Mouse (Mus musculus): Measurements from ENCODE around the gene Gucd1. TPM values are rescaled to one million over a fixed set of nuclear protein-coding genes. Genes with fewer than 3 reads are reported as not detected.

Gene Gucd1
- polyA plus RNA-seq, 1 experiment from 2014 or later, result 40.4 TPM

DNA sequence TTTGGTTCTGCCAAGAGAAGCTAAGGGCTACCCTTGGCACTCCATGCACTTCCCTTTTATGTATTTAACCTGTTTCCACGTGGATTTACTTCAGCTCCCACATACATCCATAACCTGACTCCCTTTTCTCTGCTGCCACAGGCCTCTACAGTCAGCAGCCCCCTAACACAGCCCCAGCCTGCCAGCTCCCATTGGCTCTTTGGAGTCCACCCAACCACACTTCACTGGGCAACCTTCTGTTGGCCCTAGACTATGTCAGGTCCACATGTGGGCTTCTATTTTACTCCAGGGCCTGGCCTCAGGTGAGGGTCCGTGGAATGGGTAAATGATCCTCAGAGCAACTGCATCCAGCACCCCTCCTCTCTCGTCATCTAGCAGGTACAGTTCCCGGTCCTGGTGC lies 215.2 kb downstream of the Gucd1 start:
- ATAC-seq (replicated peaks; ENCODE audit: low FRiP score, low TSS enrichment, low read depth) (no peak), DNase-seq (ENCODE audit: low spot score) (no peak)
- WGBS, result 93% methylated on average over 4 of the region's 4 CpGs
- Histone ChIP-seq H3K36me3 (ENCODE audit: control insufficient read depth, insufficient read depth, low read length) (peaks cover 49% of the 10 kb centered on the region), H3K4me2 (ENCODE audit: low read length) (no peak overlapping the region), H3K4me1 (replicated peaks; ENCODE audit: control insufficient read depth, insufficient read depth, low read length) (peaks cover 4% of the 10 kb centered on the region; the same call in 1 of the 2 replicates), H3K9me3 (ENCODE audit: control insufficient read depth, low read length) (no peaks in the 10 kb centered on the region), H3K9ac (ENCODE audit: low read length) (no peak overlapping the region), H3K27me3 (replicated peaks; ENCODE audit: control insufficient read depth, insufficient read depth, low read length) (no peaks in the 10 kb centered on the region), H3K4me3 (ENCODE audit: low read depth, low read length) (no peak overlapping the region), H3K27ac (ENCODE audit: low read depth) (no peak overlapping the region)

DNA sequence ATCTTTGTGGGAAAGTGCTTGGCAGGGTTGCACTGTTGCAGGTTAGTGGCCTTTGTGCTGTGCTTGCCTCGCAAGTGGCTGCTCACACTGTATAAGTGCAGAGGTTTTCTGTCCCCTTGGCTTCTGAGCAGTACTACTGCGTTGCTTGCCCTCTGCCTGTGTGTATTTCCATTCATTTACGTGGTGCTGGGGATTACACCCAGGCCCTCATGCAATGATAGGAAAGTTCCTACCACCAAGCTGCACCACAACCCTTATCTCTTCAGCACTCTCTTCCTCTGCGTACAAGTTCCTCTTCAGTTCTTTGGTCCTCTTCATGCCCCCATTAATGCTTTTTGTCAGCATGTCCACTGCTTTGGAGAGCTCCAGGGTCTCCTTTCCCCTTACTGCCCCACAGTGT lies 215.8 kb downstream of the Gucd1 start:
- H3K4me1 ChIP-seq (replicated peaks; ENCODE audit: control insufficient read depth, insufficient read depth, low read length), result peaks cover 4% of the 10 kb centered on the region; the same call in 1 of the 2 replicates
- H3K9ac ChIP-seq (ENCODE audit: low read length), result no peak overlapping the region
- no peak for ATAC-seq (replicated peaks; ENCODE audit: low FRiP score, low TSS enrichment, low read depth)
- no peak for DNase-seq (ENCODE audit: low spot score)
- H3K4me3 ChIP-seq (ENCODE audit: low read depth, low read length), result no peak overlapping the region
- H3K36me3 ChIP-seq (ENCODE audit: control insufficient read depth, insufficient read depth, low read length), result peaks cover 47% of the 10 kb centered on the region
- WGBS, result 89% methylated on average over 4 of the region's 4 CpGs
- H3K27me3 ChIP-seq (replicated peaks; ENCODE audit: control insufficient read depth, insufficient read depth, low read length), result no peaks in the 10 kb centered on the region
- H3K4me2 ChIP-seq (ENCODE audit: low read length), result no peak overlapping the region
- no peak overlapping the region for H3K27ac ChIP-seq (ENCODE audit: low read depth)
- H3K9me3 ChIP-seq (ENCODE audit: control insufficient read depth, low read length), result no peaks in the 10 kb centered on the region

DNA sequence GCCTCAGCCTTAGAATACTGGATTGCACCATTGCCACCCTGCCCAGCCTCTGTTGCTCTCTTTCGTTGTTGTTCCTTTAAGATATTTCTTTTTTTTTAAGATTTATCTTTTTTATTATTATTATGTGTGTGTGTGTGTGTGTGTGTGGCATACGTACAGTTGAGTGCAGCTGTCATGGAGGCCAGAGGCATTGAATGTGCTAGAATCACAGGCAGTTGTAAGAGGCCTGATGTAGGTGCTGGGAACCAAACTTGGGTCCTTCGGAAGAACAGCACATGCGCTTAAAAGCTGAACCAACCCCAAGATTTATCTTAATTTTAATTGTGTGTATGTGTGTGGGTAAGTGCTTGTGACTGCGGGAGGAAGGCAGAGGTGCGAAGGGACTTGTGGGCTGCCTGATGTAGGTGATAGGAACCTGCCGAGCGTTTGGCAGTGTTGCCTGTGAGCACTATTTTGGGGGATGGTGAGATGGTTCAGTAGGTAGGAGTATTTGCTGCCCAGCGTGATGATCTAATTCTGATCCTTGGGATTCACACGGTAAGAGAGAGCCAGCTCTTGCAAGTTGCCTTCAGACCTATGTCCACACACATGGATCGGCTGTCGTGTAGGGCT lies 216.5 kb downstream of the Gucd1 start:
- 93% methylated on average over 12 of the region's 12 CpGs for WGBS
- DNase-seq (ENCODE audit: low spot score) (no peak), ATAC-seq (replicated peaks; ENCODE audit: low FRiP score, low TSS enrichment, low read depth) (no peak)
- Histone ChIP-seq H3K9ac (ENCODE audit: low read length) (no peak overlapping the region), H3K27ac (ENCODE audit: low read depth) (no peak overlapping the region), H3K9me3 (ENCODE audit: control insufficient read depth, low read length) (no peaks in the 10 kb centered on the region), H3K27me3 (replicated peaks; ENCODE audit: control insufficient read depth, insufficient read depth, low read length) (no peaks in the 10 kb centered on the region), H3K4me2 (ENCODE audit: low read length) (no peak overlapping the region), H3K4me1 (replicated peaks; ENCODE audit: control insufficient read depth, insufficient read depth, low read length) (peaks cover 4% of the 10 kb centered on the region; the same call in 1 of the 2 replicates), H3K4me3 (ENCODE audit: low read depth, low read length) (no peak overlapping the region), H3K36me3 (ENCODE audit: control insufficient read depth, insufficient read depth, low read length) (peaks cover 41% of the 10 kb centered on the region)

Other genes starting within 250 kb of the Gucd1 start
- 3.0 and 4.0 TPM in 2 replicates for gene Adora2a, start 201.1 kb downstream of the Gucd1 start, polyA plus RNA-seq (2014; fragmentation: Nextera tagmentation; extraction: Ambion mirVana)
- gene Upb1, start 116.9 kb downstream of the Gucd1 start, polyA plus RNA-seq (2014; fragmentation: Nextera tagmentation; extraction: Ambion mirVana), result 0.13 and 0.38 TPM in 2 replicates
- gene Snrpd3, start 421 bp downstream of the Gucd1 start, polyA plus RNA-seq (2014; fragmentation: Nextera tagmentation; extraction: Ambion mirVana), result 167 and 168 TPM in 2 replicates
- 2.3 and 3.0 TPM in 2 replicates for gene Lrrc75b, start 42.4 kb upstream of the Gucd1 start, polyA plus RNA-seq (2014; fragmentation: Nextera tagmentation; extraction: Ambion mirVana)
- gene Ggt1, start 43.6 kb upstream of the Gucd1 start, polyA plus RNA-seq (2014; fragmentation: Nextera tagmentation; extraction: Ambion mirVana), result 6.7 and 12.4 TPM in 2 replicates
- gene Ggt5, start 71.4 kb upstream of the Gucd1 start, polyA plus RNA-seq (2014; fragmentation: Nextera tagmentation; extraction: Ambion mirVana), result 7.8 and 8.4 TPM in 2 replicates
- gene Susd2, start 126.0 kb upstream of the Gucd1 start, polyA plus RNA-seq (2014; fragmentation: Nextera tagmentation; extraction: Ambion mirVana), result 11.8 and 13.0 TPM in 2 replicates
- gene Cabin1, start 246.4 kb upstream of the Gucd1 start, polyA plus RNA-seq (2014; fragmentation: Nextera tagmentation; extraction: Ambion mirVana), result 39.7 and 47.2 TPM in 2 replicates

All from intestine, embryonic 14.5 days (tissue).